Mouse (Mus musculus): ENCODE results near the gene Irf6. TPM values are rescaled to one million over a fixed set of nuclear protein-coding genes. Genes with fewer than 3 reads are reported as not detected.
A peak's percentile ranks its signal among the peaks of the same experiment; 100 is the strongest.

Gene Irf6
- polyA plus RNA-seq, 1 experiment from 2014 or later, result 2.6 TPM

DNA sequence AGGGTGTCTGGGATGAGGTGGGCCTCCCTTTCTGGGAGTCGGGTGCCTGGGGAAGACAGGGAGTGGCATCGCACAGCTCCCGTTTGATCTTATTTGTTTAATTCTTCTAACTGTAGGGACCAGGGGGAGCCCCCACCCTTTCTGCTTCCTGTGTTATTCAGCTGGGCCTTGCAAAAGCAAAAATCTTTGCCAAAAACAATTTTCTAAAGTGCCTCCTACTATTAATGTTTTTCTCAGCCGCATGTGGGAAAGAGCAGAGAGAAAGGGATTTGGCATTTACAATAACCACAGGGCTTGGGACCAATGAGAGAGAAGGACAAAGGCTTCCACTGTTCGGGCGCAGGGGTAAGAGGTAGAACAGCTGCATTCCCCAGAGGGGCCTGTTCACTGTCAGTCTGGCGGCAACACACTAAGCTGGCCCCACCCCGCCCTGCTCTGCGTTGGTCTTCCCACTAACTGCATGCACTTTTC is 36.3 kb downstream of the Irf6 start:
- H3K4me2 ChIP-seq, result no peak overlapping the region
- H3K4me1 ChIP-seq, result 0 out of 2 replicates have a peak, but pooled peaks cover 7% of the 10 kb centered on the region
- no peaks in the 10 kb centered on the region for H3K36me3 ChIP-seq
- 0 out of 2 replicates have a peak overlapping the region, but pooled peaks have one; percentile 4 for H3K27ac ChIP-seq
- H3K9ac ChIP-seq, result no peak overlapping the region
- H3K4me3 ChIP-seq, result no peak overlapping the region
- H3K9me3 ChIP-seq (replicated peaks), result no peaks in the 10 kb centered on the region
- no peaks in the 10 kb centered on the region for H3K27me3 ChIP-seq (replicated peaks)
- no peak for ATAC-seq
- 65% methylated on average over 9 of the region's 9 CpGs for WGBS (ENCODE audit: insufficient replicate concordance)

DNA sequence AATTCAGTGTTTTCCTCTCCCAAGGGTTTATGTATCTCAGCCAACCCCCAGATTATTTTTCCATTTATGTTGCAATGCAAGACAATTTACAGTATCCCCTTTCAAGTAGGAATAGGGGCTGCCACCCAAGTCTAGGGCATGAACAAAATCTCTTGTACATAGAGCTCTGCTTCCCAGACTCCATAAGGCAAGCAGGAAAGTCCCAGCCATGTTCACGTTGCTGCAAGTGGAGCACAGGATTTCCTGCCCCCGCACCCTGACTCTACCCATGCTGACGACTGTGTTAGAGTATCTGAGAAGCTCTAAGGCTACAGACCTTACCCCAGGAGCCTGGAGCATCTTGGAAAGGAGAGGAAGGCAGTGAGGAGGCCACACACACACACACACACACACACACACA is 36.9 kb downstream of the Irf6 start:
- no peaks in the 10 kb centered on the region for H3K36me3 ChIP-seq
- 0 out of 2 replicates have a peak, but pooled peaks cover 7% of the 10 kb centered on the region for H3K4me1 ChIP-seq
- no peak overlapping the region for H3K4me2 ChIP-seq
- no peaks in the 10 kb centered on the region for H3K9me3 ChIP-seq (replicated peaks)
- H3K4me3 ChIP-seq, result no peak overlapping the region
- H3K27ac ChIP-seq, result no peak overlapping the region
- ATAC-seq, result no peak
- 50% methylated on average over 3 of the region's 3 CpGs for WGBS (ENCODE audit: insufficient replicate concordance)
- no peaks in the 10 kb centered on the region for H3K27me3 ChIP-seq (replicated peaks)
- H3K9ac ChIP-seq, result no peak overlapping the region

DNA sequence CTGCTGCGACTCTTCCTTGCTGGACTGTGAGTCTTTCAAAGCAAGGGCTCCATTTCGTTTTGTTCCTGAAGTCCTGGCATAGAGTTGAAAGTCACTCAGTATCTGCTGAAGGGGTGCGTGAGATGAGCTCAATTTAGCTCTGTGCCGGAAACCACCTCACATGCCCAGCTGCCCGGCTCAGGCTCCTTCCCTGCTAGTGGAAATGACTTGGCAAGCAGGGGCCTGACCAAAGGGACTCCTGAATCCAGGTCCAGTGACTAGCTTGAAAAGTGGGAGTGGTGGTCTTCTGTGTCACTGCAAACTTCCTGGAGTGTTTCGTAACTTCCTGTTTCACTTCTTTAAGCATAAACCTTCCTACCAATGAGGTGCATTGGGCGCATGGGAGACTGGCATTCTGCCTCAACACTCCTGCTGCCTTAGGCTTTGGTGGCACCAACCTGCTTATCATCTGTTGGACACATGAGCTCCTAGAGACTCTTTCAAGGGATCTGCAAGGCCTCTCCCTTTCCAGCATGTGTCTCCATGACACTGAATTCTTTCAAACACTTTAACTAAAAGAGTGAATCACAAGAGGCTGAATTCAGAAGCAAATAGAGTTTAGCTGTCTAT is 38.9 kb downstream of the Irf6 start:
- no peak for ATAC-seq
- 62% methylated on average over 7 of the region's 7 CpGs for WGBS (ENCODE audit: insufficient replicate concordance)

DNA sequence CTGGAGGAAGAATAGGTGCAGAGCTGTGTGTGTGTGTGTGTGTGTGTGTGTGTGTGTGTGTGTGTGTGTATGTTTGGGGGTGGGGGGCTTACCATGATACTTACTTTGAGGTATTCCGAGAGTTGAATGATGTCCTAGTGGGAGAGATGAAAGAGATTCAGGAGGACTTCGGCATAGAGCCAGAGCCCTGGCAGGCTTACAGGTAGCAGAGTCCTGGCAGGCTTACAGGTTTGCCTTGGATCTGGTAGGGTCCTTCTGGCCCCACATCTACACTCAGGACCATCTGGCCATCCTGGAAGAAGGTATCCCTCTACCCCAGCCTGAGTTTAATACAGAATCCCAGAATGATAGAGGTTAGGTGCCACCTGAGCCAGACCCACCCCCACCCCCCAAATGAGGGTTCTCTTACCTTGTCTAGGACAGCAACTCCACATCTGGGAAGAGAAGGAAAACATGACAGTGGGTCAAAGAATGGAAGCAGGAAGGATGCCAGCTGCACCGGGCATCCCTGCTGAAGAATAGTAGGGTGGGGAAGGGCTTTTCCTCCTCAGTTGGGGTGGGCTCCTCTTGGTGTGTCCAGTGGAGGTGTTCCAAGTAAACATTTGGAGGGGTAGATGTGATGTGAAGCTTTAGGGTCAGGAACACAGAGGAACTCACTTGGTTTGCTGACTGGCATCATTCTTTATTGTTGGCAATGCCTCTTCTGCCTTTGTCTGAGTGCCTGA is 41.7 kb downstream of the Irf6 start:
- no peak overlapping the region for H3K27ac ChIP-seq
- no peak for ATAC-seq
- peaks cover 12% of the 10 kb centered on the region for H3K4me1 ChIP-seq
- H3K9me3 ChIP-seq (replicated peaks), result no peaks in the 10 kb centered on the region
- no peaks in the 10 kb centered on the region for H3K36me3 ChIP-seq
- 53% methylated on average over 3 of the region's 3 CpGs for WGBS (ENCODE audit: insufficient replicate concordance)
- no peaks in the 10 kb centered on the region for H3K27me3 ChIP-seq (replicated peaks)
- no peak overlapping the region for H3K9ac ChIP-seq
- no peak overlapping the region for H3K4me3 ChIP-seq
- no peak overlapping the region for H3K4me2 ChIP-seq

More for the DNA sequence above, 38.9 kb downstream of the Irf6 start:
- H3K9me3 ChIP-seq (replicated peaks), result no peaks in the 10 kb centered on the region
- no peak overlapping the region for H3K27ac ChIP-seq
- no peak overlapping the region for H3K4me3 ChIP-seq
- H3K4me2 ChIP-seq, result no peak overlapping the region
- no peaks in the 10 kb centered on the region for H3K27me3 ChIP-seq (replicated peaks)
- no peak overlapping the region for H3K9ac ChIP-seq
- no peaks in the 10 kb centered on the region for H3K36me3 ChIP-seq
- 0 out of 2 replicates have a peak, but pooled peaks cover 7% of the 10 kb centered on the region for H3K4me1 ChIP-seq

DNA sequence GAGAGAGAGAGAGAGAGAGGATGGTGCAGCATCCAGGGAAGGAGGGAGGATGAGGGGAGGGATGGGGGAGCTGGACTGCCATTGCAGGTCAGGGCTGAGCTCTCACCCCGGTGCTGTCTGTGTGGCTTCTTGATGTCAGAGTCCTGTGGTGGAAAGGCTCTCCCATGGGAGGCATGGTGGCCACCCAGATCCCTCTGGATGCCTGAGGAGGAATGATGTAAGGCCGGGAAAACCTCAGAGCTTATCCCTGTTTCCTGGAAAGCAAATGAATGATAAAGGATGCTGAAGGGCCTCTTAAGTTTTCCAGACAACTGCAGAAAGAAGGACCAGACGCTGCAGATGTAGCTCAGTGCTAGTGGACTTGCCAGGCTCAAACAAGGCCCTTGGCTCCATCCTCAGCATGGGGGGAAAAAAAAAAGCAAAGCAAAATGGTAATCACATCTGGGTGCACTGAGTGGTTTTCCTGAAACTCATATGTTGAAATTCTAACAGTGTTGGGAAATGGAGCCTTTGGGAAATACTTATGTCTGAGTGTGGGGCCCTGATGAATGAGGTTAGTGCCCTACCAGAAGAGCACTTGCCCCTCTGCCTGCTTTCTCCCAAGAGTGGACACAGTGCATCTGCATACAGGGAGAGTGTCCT is 42.4 kb downstream of the Irf6 start:
- H3K36me3 ChIP-seq, result no peaks in the 10 kb centered on the region
- 57% methylated on average over 3 of the region's 3 CpGs for WGBS (ENCODE audit: insufficient replicate concordance)
- H3K9ac ChIP-seq, result no peak overlapping the region
- H3K4me3 ChIP-seq, result no peak overlapping the region
- H3K9me3 ChIP-seq (replicated peaks), result no peaks in the 10 kb centered on the region
- no peaks in the 10 kb centered on the region for H3K27me3 ChIP-seq (replicated peaks)
- H3K4me2 ChIP-seq, result no peak overlapping the region
- ATAC-seq, result no peak
- H3K4me1 ChIP-seq, result peaks cover 12% of the 10 kb centered on the region
- H3K27ac ChIP-seq, result no peak overlapping the region

DNA sequence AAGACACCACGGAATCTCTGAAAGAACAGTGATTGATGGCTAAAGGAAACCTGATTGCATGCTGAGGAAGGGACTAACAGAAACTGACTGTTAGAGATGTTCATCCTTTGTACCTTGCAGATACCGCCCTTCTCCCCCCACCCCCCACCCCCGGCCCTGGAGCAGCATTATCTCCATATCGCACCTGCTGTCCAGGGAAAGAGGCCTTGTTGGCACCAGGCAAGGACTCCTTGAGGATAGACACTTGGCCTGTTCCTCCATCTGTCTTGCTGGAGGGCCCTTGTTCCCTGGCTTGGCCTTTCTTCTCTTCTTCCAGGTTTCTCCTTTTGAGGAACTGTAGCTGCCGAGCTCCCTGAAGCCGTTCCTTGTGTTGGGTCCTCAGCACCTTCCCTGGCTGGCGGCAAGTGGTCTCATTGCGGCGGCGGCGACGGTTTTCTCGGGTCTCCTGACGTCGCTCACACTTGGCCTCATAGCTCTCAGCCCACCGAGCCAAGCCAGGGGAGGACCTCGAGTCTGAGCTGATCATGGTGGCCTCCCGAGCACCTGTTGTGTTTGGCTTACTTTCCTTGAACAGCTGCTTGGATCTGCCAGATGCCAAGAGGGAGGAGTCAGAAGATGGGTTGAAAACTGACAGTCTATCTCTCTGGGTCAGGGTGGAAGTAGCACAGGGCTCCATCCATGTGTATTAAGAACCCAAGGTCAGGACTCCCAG is 44.7 kb downstream of the Irf6 start:
- H3K36me3 ChIP-seq, result no peaks in the 10 kb centered on the region
- no peak overlapping the region for H3K27ac ChIP-seq
- 72% methylated on average over 18 of the region's 18 CpGs for WGBS (ENCODE audit: insufficient replicate concordance)
- no peaks in the 10 kb centered on the region for H3K9me3 ChIP-seq (replicated peaks)
- no peak overlapping the region for H3K4me3 ChIP-seq
- H3K9ac ChIP-seq, result no peak overlapping the region
- no peaks in the 10 kb centered on the region for H3K27me3 ChIP-seq (replicated peaks)
- ATAC-seq, result no peak
- no peak overlapping the region for H3K4me2 ChIP-seq
- H3K4me1 ChIP-seq, result peaks cover 12% of the 10 kb centered on the region

DNA sequence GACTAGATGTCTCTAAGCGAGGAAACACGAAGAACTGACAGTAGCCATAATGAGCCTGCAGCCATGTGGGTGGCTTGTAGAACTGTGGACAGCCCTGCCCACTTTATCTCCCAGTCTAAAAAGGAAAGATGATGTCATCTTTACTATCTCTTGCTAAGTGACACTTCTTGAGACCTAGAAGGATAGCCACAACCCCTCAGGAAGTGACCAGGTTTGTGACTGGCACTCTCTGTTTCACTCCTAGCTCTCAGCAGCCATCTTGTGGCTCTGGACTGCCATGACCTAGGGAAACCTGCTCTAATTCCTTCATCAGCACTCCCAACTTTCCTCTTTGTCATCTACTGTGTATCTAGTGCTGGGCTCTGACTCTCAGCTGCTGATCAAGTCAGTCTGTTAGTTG is 45.4 kb downstream of the Irf6 start:
- peak; percentile 10; the same call in 1 of the 2 replicates for ATAC-seq
- no peaks in the 10 kb centered on the region for H3K9me3 ChIP-seq (replicated peaks)
- no peak overlapping the region for H3K4me2 ChIP-seq
- H3K36me3 ChIP-seq, result no peaks in the 10 kb centered on the region
- no peak overlapping the region for H3K4me3 ChIP-seq
- H3K4me1 ChIP-seq, result peaks cover 12% of the 10 kb centered on the region
- H3K9ac ChIP-seq, result no peak overlapping the region
- no peaks in the 10 kb centered on the region for H3K27me3 ChIP-seq (replicated peaks)
- 70% methylated on average over 2 of the region's 2 CpGs for WGBS (ENCODE audit: insufficient replicate concordance)
- H3K27ac ChIP-seq, result no peak overlapping the region

DNA sequence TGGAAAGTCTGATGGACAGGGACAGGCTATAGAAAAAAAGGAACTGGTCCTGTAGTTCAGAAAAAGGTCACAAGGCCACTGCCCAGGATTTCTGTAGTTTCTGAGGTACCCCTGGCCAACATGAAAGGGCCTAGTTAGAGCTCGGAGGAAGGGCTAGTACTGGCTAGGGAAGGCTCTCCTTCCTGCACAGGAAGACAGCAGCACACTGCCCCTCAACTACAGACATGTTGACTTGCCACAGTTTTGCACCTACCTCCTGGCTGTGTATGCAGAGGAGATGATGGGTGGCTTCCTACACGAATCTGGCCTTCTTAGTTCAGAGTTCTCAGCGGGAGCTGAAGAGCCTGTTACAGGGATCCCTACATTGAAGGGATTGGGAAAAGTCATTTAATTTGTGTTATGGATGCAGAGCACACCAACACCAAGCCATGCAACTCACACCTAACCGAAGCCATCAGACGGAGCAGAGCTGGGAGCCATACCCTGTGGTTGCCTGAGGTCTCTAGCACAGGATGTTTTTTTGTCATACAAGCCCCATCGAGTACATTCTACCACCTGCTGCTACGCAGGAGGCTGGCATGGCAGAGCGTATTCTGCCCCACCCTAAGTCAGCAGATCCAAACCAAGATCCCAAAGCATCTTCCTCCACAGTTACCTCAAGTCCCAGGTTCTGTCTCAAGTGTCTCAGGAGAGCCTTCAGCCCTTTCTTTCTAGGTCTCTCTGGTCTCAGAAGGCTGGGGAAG is 47.9 kb downstream of the Irf6 start:
- ATAC-seq, result no peak
- 37% methylated on average over 8 of the region's 8 CpGs for WGBS (ENCODE audit: insufficient replicate concordance)
- Histone ChIP-seq H3K4me1 (peaks cover 16% of the 10 kb centered on the region), H3K4me3 (peak overlapping the region; percentile 24), H3K9me3 (replicated peaks) (no peaks in the 10 kb centered on the region), H3K27me3 (replicated peaks) (no peaks in the 10 kb centered on the region), H3K4me2 (peak overlapping the region; percentile 27), H3K36me3 (no peaks in the 10 kb centered on the region), H3K9ac (no peak overlapping the region), H3K27ac (peak overlapping the region; percentile 46; the same call in 1 of the 2 replicates)

DNA sequence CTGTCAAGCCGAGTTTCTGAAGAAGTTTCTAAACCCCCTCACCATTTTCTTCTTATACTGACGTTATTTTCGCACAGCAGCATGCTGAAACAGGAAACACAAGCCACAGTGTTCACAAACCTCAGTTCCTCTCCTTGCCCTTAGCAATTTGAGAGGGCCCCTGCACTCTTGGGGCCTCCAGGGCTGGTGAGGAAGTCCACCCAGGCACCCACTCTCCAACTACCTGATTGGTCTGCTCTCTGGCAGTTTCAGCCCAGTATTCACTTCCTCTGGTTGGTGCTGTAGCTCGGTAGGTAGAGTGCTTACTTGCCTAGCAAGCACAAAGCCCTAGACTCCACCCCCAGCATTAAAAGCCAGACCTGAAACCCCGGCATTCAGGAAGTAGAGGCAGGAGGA is 48.5 kb downstream of the Irf6 start, which contains the start of gene Traf3ip3:
Gene Traf3ip3 (minus strand): TSS at position 321 of the 396 bp plus-strand sequence.
- peak; percentile 69 for ATAC-seq
- no peaks in the 10 kb centered on the region for H3K9me3 ChIP-seq (replicated peaks)
- H3K36me3 ChIP-seq, result no peaks in the 10 kb centered on the region
- no peaks in the 10 kb centered on the region for H3K27me3 ChIP-seq (replicated peaks)
- H3K4me1 ChIP-seq, result peaks cover 16% of the 10 kb centered on the region
- WGBS (ENCODE audit: insufficient replicate concordance), result 14% methylated on average over 5 of the region's 5 CpGs
- H3K9ac ChIP-seq, result no peak within 1 kb of the TSS
- peak within 1 kb of the TSS; percentile 27 for H3K4me2 ChIP-seq
- H3K27ac ChIP-seq, result peak within 1 kb of the TSS; percentile 46; the same call in 1 of the 2 replicates
- H3K4me3 ChIP-seq, result peak within 1 kb of the TSS; percentile 24

DNA sequence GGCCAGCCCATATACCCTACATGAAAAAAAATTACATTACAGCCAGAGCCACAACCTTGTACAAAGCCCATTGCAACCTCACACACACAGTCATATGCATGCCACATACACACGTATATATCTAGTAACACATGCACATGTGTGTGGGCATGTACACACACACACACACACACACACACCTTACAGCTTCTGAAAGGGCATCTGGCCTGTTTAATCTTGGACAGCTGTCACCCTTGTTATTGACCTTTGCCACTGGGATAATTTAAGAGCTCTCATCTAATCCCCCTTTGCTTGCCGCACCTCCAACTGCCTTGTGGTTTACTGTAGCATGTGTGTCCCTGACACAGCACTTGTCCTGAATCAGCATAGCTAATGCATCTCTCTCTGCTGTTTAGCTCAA is 50.9 kb downstream of the Irf6 start:
- no peak overlapping the region for H3K4me3 ChIP-seq
- H3K9me3 ChIP-seq (replicated peaks), result no peaks in the 10 kb centered on the region
- no peaks in the 10 kb centered on the region for H3K27me3 ChIP-seq (replicated peaks)
- WGBS (ENCODE audit: insufficient replicate concordance), result 51% methylated on average over 2 of the region's 2 CpGs
- ATAC-seq, result no peak
- H3K36me3 ChIP-seq, result no peaks in the 10 kb centered on the region
- no peak overlapping the region for H3K27ac ChIP-seq
- H3K4me2 ChIP-seq, result no peak overlapping the region
- no peak overlapping the region for H3K9ac ChIP-seq
- H3K4me1 ChIP-seq, result 0 out of 2 replicates have a peak, but pooled peaks cover 5% of the 10 kb centered on the region

DNA sequence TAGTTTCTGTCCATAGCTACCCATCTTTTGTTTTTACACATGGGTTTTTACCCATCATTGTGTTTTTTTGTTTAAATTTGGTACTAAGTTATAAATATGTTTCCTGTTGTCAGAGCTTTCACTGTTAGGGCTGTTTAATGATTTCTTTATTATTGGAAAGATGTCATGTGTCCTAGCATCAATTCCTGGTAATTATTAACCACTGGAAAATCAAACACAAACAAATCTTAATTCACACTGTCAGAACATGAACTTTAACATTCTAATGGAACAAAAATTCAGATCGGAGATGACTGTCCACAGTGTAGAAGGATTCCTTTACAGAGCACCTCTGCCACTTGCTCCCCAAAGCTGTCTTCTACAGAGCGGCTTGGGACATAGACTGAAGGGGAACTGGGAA is 52.5 kb downstream of the Irf6 start:
- Histone ChIP-seq H3K27ac (no peak overlapping the region), H3K4me1 (0 out of 2 replicates have a peak, but pooled peaks cover 5% of the 10 kb centered on the region), H3K27me3 (replicated peaks) (no peaks in the 10 kb centered on the region), H3K9ac (no peak overlapping the region), H3K4me2 (no peak overlapping the region), H3K36me3 (no peaks in the 10 kb centered on the region), H3K4me3 (no peak overlapping the region), H3K9me3 (replicated peaks) (no peaks in the 10 kb centered on the region)
- WGBS (ENCODE audit: insufficient replicate concordance), result 76% methylated on average over 2 of the region's 2 CpGs
- no peak for ATAC-seq
